Mouse (Mus musculus) testis, postnatal 10 days (tissue): ENCODE results near the gene Acot2.
"Not testable (repeated sequence)": the region's sequence is repeated elsewhere in the genome, so short reads cannot be mapped to it uniquely, and the experiment has no call there.

Source experiments
- DNase-seq: peaks from one replicate; pipeline ENCODE4 v3.0.0; 2021; ENCODE audit warnings: low spot score

The Acot2 gene

DNA sequence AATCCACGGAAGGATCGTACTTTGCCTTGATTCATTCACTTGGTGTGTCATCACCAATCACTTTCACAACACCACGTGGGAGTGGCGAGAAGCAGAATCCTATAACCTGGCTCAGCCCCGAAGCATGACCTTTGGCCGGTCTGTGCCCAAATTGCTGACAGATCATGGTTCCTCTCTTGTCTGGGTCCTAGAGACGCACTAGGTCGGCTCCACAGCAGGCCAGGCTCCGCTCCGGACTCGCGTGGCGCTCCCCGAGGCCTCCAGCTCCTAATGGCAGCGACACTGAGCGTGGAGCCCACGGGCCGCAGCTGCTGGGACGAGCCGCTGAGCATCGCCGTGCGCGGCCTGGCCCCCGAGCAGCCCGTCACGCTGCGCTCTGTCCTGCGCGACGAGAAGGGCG, 50.6 kb downstream of the Acot2 start, which contains the start of gene Acot4:
Acot4 (plus strand) TSS at position 139 of the 400 bp plus-strand sequence.
- not testable (repeated sequence) for DNase-seq

DNA sequence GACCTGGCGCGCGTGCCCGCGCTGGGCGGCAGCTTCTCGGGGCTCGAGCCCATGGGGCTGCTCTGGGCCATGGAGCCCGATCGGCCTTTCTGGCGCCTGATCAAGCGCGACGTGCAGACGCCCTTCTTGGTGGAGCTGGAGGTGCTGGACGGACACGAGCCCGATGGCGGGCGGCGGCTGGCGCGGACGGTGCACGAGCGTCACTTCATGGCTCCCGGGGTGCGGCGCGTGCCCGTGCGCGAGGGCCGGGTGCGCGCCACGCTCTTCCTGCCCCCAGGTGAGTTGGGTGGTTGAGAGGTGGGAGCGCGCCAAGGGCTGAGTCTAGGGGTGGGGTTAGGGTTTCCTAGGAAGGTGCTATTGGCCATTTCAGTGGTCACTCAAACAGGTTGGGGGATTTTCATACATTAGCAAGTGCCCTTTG, 51.0 kb downstream of the Acot2 start, which contains the start of gene Gm49366:
Gm49366 (plus strand) TSS at position 245 of the 421 bp plus-strand sequence.
- DNase-seq = peak; percentile 61

DNA sequence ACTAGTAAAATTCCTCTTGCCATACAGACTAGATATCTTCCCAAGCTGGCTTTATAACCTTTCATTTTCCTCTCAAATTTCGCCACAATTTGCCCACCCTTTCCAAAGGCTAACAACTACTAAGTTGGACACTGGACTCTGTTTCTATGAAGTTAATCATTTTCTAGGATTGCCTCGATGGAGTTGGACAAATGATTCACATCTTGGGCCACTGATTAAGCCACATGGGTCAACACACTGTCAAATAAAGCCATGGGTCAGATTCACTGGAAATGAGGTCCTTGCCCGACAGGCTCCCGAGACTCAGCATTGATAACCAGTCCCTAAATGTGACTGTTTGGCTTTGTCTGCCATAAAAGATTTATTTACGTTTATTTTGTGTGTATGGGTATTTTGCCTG, 54.6 kb downstream of the Acot2 start:
- DNase-seq = no peak
